Mouse (Mus musculus) adrenal gland, postnatal 36 days (tissue): ENCODE data around the gene Serhl. TPM values are rescaled to one million over a fixed set of nuclear protein-coding genes. Genes with fewer than 3 reads are reported as not detected.
A peak's percentile ranks its signal among the peaks of the same experiment; 100 is the strongest.

Experiments used
- DNase-seq, 2 experiments: peaks; one replicate each; pipeline ENCODE4 v3.0.0; 2021; ENCODE audit warnings: mixed read lengths in 1 of 2
- total RNA-seq, 2 experiments: library from RNA; stranded (reverse); gene quantifications; 2 replicates each; pipeline ENCODE4 v1.2.3; 2021

The Serhl gene
- total RNA-seq, 2 experiments from 2014 or later = 42.6 to 59.9 TPM

DNA sequence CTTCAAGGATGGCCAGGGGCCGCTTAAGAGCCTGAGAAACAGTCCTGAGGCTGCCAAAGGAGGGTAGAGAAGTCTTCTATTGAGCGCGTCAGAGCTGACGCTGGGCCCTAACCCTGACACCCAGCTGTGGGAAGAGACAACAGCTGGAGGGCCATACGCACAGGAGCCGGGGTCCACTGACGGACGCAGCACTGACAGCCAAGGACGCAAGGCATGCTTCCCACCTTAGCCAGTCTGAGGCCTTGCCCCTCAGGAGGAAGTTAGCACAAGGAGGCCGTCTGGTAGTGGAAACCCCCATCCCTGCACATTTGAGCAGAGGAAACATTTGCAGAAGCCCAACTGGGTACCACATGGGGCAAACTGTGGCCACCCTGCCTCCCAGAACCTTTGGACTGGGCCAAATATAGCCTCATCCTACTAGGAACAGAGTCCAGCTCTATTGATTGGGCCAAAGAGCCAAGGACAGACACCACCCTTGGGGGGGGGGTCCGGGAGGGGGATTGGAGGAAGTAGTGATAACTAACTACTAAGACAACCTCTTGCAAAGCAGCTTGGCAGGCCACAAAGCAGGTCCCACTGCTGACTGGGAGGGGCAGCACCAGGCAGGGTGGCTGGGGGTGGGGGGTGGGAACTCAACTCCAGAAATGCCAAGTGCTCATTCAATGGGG, 73.6 kb downstream of the Serhl start:
- no peak for DNase-seq

DNA sequence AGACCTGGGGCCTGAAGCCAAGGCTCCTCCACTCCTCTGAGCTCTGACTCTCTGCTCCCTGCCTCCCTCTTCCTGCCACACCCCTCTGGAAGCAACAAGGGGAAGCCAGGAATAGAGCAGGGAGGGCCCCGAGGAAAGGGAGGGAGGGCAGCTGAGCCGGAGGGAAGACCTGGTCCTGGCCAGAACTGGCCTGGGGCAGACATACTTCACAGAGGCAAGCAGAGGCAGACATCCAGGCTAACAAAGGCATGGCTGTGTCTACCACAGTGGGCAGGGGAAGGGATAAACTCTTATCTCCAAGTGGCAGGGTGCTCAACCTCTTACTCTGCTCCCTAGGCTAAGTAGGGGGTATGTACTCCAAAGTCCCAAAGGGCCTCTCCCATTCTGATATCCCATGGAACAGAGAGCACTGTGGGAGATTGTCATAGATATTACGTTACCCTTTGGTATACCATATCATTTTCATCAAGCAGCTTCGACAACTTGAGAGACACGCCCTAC, 75.7 kb downstream of the Serhl start:
- DNase-seq = peak in 1 of 2 experiments; percentile 65

DNA sequence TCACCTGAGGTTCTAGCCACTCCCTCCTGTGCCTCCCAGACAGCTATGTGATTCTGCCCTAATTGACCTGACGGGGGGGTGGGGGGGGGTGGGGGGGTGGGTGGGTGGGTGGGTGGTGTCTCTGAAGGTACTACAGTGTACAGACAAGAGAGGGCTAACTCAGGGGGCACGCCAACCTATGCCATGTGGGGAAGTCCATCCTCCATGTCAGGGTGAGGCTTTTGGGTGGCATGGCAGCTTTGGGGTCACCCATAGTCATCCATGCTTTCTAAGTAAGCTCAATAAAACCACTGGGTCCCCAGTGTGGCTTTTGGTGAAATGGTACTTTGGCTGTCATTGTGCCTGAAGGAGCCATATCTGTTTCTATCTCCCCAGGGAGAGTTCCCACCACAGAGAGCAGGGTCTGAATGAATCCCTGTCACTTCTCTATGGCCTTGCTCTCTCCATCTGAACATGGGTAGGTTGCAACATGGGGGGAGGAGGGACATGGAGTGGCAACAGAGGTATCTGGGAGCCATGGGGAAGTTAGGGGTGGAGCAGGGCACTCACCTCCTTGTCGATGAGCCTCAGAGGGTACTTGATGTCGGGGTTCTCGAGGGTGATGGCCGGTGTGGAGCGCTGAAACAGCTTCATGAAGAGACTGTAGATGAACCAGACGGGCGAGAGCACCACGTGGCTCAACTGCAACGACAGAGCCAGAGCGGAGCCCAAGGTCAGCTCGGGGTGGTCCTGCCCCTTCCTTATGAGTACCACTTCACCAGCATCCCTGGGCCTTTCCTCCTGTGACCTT, 76.4 kb downstream of the Serhl start:
- DNase-seq = no peak

Other genes with a start within 250 kb of the Serhl start
- 100 to 1,000 TPM in 1 of 2 experiments, 10 to 100 TPM in 1; 94.4 to 104 TPM for gene Tcf20, start 101.6 kb upstream of the Serhl start, total RNA-seq
- 1 to 10 TPM; 2.2 to 3.3 TPM for gene Nfam1, start 56.2 kb upstream of the Serhl start, total RNA-seq
- gene Rrp7a, start 33.3 kb downstream of the Serhl start, total RNA-seq = 100 to 1,000 TPM; 108 to 127 TPM
- 100 to 1,000 TPM; 106 to 108 TPM for gene Poldip3, start 59.9 kb downstream of the Serhl start, total RNA-seq
- gene Cyb5r3, start 83.1 kb downstream of the Serhl start, total RNA-seq = 100 to 1,000 TPM; 319 to 365 TPM
- 10 to 100 TPM in 1 of 2 experiments, 1 to 10 TPM in 1; 6.6 to 10.9 TPM for gene A4galt, start 162.3 kb downstream of the Serhl start, total RNA-seq